Mouse (Mus musculus): Measurements from ENCODE around the gene Rhoc. TPM values are rescaled to one million over a fixed set of nuclear protein-coding genes. Genes with fewer than 3 reads are reported as not detected.
A peak's percentile ranks its signal among the peaks of the same experiment; 100 is the strongest.

Rhoc gene
- total RNA-seq, 2 experiments from 2014 or later = 27.9 to 29.3 TPM

- peak; percentile 66 for TF ChIP-seq CTCF (IDR thresholded peaks at IDR 0.05)
- Histone ChIP-seq H3K4me3 (peak overlapping the region; percentile 57), H3K27ac (peak overlapping the region; percentile 24)
- peak; percentile 60 to 69 for DNase-seq (ENCODE audit: extremely low spot score in 1 of 2, low spot score in 2 of 2)
- intact Hi-C loops (cut with DNase I) = loop anchor here (1.0 to 5.0 kb wide), 3 partner anchors 28 to 179 kb away; partner anchors contain the start of genes Capza1 and St7l
Observed at GRCm38 (mm10) chr3:104788561-104789311, 561 bp downstream of the Rhoc start.

GRCm38 (mm10) chr3:104789312-104789605 is 1.1 kb downstream of the Rhoc start:
- DNase-seq (ENCODE audit: extremely low spot score in 1 of 2, low spot score in 2 of 2) = no peak
- peak overlapping the region; percentile 57 for H3K4me3 ChIP-seq
- TF ChIP-seq CTCF (IDR thresholded peaks at IDR 0.05) = no peak
- intact Hi-C loops (cut with DNase I) = loop anchor here (1.0 to 5.0 kb wide), 3 partner anchors 28 to 178 kb away; partner anchors contain the start of genes Capza1 and St7l
- peak overlapping the region; percentile 24; the same call in 1 of the 2 replicates for H3K27ac ChIP-seq

DNA sequence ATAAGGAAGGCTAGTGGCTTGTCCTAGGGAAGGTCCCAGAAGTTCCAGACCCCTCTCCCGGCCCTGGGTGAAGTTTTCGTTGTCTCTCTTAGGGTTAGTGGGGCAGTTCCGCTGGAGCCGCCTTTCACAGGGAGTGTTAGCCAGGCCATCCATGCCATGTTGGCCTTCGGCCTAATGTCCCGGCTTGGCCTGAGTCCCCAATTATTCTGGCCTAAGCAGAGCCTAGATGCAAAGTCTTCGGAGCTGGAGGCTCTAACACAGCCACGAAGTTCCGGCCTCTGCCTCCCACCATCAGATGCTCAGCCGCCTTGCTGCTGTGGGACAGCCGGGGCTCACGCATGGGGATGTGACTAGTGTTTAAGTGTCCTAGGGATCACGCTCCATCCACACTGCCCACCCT is 1.6 kb downstream of the Rhoc start:
- intact Hi-C loops (cut with DNase I) = loop anchor here (1.0 to 5.0 kb wide), 4 partner anchors 27 to 263 kb away; partner anchors contain the start of genes Capza1, Cttnbp2nl and St7l
- Histone ChIP-seq H3K27ac (peak overlapping the region; percentile 24), H3K4me3 (peak overlapping the region; percentile 57)
- peak in 1 of 2 experiments; percentile 43 for DNase-seq (ENCODE audit: extremely low spot score in 1 of 2, low spot score in 2 of 2)
- TF ChIP-seq CTCF (IDR thresholded peaks at IDR 0.05) = no peak

DNA sequence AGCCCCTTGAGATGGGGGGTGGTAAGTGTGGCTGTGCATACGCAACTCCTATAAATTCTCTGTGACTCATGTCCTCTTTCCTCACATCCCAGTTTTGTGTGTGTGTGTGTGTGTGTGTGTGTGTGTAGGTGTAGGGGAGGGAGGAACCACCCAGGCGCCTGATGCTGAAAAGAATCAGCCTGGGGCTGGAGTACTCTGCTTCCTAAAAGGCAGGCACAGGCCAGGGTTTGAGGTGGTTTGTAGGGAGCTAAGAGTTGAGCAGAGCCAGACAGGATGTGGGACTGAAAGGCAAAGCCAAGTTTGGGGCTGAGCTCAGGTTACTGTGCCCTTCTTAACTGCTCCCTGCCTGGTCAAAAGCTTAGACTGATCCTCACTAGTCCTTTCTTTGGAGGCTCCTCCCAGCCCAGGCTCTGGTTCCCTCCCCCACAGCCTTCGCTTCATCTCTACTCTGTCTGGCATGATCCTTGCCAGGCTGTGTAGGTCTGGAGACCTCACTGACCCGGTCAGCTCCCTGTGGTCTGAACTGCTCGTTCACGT is 2.3 kb downstream of the Rhoc start:
- no peak for TF ChIP-seq CTCF (IDR thresholded peaks at IDR 0.05)
- Histone ChIP-seq H3K27ac (peak overlapping the region; percentile 70), H3K4me3 (no peak overlapping the region)
- peak in 1 of 2 experiments; percentile 65 for DNase-seq (ENCODE audit: extremely low spot score in 1 of 2, low spot score in 2 of 2)
- intact Hi-C loops (cut with DNase I) = loop anchor here (1.0 kb wide), 1 partner anchor 263 kb away; the partner anchor contains the start of gene Cttnbp2nl

DNA sequence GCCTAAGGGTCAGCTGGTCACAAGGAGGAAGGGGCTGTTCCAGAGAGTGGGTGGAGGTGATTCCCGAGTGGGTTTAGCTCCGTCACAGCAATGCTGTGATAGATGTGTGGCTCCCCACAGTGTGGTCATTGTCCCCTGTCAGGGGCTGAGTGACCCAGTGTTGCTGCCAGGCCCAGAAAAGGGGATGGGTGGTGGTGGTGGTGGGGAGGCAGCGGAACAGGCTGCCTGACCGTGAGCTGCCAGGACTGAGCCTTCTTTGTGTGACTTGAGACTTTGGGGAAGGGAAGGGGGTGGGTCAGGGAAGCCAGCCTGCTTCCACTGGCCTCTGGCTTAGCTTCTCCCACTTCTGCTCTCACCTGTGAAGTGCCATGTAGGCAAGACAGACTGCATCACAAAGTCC is 2.8 kb downstream of the Rhoc start:
- H3K27ac ChIP-seq = peak overlapping the region; percentile 70
- no peak for DNase-seq (ENCODE audit: extremely low spot score in 1 of 2, low spot score in 2 of 2)
- H3K4me3 ChIP-seq = no peak overlapping the region
- intact Hi-C loops (cut with DNase I) = no loop called here
- no peak for TF ChIP-seq CTCF (IDR thresholded peaks at IDR 0.05)

GRCm38 (mm10) chr3:104791671-104792070 is 3.5 kb downstream of the Rhoc start:
- intact Hi-C loops (cut with DNase I) = no loop called here

DNA sequence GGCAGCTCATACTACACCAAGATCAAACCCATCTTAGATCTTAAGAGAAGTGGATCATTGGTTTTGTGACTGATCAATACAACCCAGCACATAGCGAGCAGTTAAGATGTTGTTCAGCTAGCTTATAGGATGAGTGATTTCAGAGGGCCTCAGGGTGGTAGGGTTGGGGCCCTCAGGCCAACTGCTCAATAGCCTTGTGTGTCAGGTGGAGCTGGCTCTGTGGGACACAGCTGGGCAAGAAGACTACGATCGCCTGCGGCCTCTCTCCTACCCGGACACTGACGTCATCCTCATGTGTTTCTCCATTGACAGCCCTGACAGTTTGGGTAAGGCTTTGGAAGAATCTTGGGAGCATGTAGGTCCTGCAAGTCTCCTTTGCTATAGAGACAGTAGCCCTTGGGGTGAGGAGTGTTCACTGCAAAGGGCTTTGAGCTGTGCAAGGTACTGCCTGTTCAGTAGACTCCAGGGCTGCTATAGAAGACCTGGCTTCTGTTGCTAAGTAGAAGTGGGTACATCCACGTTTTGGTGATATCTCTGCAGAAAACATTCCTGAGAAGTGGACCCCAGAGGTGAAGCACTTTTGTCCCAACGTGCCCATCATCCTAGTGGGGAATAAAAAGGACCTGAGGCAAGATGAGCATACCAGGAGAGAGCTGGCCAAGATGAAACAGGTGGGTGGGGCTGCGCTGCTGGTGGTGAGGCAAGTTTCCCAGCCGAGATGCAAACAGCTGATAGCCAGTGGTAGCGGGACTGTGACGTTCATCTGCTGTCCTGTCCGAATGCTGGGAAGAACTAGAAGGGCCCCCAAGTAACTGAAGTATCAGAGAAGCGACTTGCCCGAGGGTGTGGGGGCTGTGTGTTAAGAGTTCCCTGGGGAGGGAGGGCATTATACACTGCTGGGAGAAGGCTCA is 4.4 kb downstream of the Rhoc start:
- H3K4me3 ChIP-seq = no peak overlapping the region
- TF ChIP-seq CTCF (IDR thresholded peaks at IDR 0.05) = no peak
- intact Hi-C loops (cut with DNase I) = no loop called here
- H3K27ac ChIP-seq = peak overlapping the region; percentile 45
- DNase-seq (ENCODE audit: extremely low spot score in 1 of 2, low spot score in 2 of 2) = no peak

More at GRCm38 (mm10) chr3:104791671-104792070, 3.5 kb downstream of the Rhoc start:
- Histone ChIP-seq H3K27ac (peak overlapping the region; percentile 45), H3K4me3 (no peak overlapping the region)
- no peak; the same call in 1 of the 2 replicates for TF ChIP-seq CTCF (IDR thresholded peaks at IDR 0.05)
- DNase-seq (ENCODE audit: extremely low spot score in 1 of 2, low spot score in 2 of 2) = peak in 1 of 2 experiments; percentile 50

- no peak for TF ChIP-seq CTCF (IDR thresholded peaks at IDR 0.05)
- no peak overlapping the region for H3K4me3 ChIP-seq
- peak overlapping the region; percentile 38; the same call in 1 of the 2 replicates for H3K27ac ChIP-seq
- intact Hi-C loops (cut with DNase I) = no loop called here
- peak; percentile 63 to 64 for DNase-seq (ENCODE audit: extremely low spot score in 1 of 2, low spot score in 2 of 2)
Observed at GRCm38 (mm10) chr3:104793871-104794828, 6.0 kb downstream of the Rhoc start.

DNA sequence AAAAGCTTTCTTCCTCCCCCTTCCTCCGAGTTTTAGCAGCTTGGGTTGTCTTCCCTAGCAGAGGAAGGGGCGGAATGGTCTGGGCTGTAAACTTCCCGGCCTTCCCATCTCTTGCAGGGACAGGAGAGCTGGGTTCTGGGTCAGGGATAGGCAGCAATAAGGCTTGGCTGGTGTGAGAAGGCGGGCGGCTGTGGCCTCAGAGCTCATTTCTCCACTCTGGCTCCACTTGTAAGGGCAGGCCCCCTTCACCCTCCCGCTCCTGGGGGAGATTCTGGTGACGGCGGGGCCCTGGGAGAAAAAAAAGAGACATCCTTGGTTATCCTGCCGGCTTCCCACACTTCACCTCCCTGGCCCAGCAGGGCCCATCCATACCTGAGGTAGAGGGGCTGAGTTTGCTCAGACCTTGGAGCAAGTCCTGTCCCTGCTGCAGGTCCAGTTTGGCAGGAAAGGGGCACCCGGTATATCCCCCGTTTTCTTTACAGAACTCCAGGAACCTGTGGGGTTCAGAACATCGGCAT is 6.8 kb downstream of the Rhoc start:
- TF ChIP-seq CTCF (IDR thresholded peaks at IDR 0.05) = no peak
- Histone ChIP-seq H3K4me3 (no peak overlapping the region), H3K27ac (no peak overlapping the region)
- intact Hi-C loops (cut with DNase I) = no loop called here
- DNase-seq (ENCODE audit: extremely low spot score in 1 of 2, low spot score in 2 of 2) = no peak

DNA sequence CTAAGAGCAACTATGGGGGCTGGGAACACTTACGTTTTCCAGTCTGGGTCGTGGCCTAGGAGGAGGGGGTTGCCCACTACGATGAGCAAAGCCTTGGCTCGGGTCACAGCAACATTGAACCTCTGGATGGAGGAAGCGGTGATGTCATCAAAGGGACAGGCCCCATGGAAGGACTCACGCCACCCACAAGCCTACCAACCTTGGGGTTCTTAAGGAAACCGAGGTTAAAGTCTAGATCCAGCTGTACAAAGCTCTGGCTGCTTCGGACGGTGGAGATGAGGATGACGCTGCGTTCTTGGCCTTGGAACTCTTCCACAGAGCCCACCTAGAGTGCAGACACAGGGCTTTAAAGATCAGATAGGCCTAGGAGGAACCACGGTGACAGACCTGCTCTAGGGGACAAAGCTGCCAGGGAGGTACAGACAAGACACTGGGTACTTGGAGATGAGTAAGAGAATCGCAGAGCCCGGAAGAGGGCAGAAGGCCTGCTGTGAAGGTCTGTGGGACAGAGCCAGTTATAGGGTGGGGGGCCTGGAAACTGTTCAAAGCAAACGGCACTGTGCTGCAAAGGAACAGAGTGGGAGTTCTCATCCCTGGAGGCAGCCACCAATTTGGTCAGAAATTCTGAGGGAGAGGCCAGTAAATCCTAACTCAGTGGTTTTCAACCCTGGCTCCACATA is 7.6 kb downstream of the Rhoc start:
- no peak for TF ChIP-seq CTCF (IDR thresholded peaks at IDR 0.05)
- intact Hi-C loops (cut with DNase I) = no loop called here
- H3K27ac ChIP-seq = no peak overlapping the region
- no peak for DNase-seq (ENCODE audit: extremely low spot score in 1 of 2, low spot score in 2 of 2)
- no peak overlapping the region for H3K4me3 ChIP-seq

Data from left cerebral cortex, adult 2 months (tissue).